Mouse (Mus musculus): ENCODE data around the gene Mark1. TPM values are rescaled to one million over a fixed set of nuclear protein-coding genes. Genes with fewer than 3 reads are reported as not detected.

The Mark1 gene
- polyA plus RNA-seq, 1 experiment: not detected

- Histone ChIP-seq H3K79me3 (ENCODE audit: low read depth) (no peaks in the 10 kb centered on the region), H3K27me3 (ENCODE audit: control insufficient read depth, insufficient read depth, insufficient read length) (peaks cover 3% of the 10 kb centered on the region), H3ac (ENCODE audit: control insufficient read depth, insufficient read length, low read depth) (no peak overlapping the region), H3K79me2 (ENCODE audit: control insufficient read depth, insufficient read depth) (no peaks in the 10 kb centered on the region), H3K36me3 (ENCODE audit: control insufficient read depth, insufficient read depth) (no peaks in the 10 kb centered on the region), H3K4me3 (ENCODE audit: insufficient read depth, poor library complexity, severe bottlenecking) (no peak overlapping the region)
- TF ChIP-seq CEBPB (IDR thresholded peaks at IDR 0.05; ENCODE audit: low read depth): no peak
- TF ChIP-seq MYOD1 (IDR thresholded peaks at IDR 0.05; ENCODE audit: control insufficient read depth, insufficient read length, low read depth): no peak
- TF ChIP-seq USF1 (IDR thresholded peaks at IDR 0.05; ENCODE audit: low read depth): no peak
- no peak for TF ChIP-seq MYOG (IDR thresholded peaks at IDR 0.05; ENCODE audit: control insufficient read depth, extremely low read depth, insufficient read length)
- TF ChIP-seq FOSL1 (IDR thresholded peaks at IDR 0.05; ENCODE audit: insufficient read depth, low read length, poor library complexity, severe bottlenecking): no peak
- TF ChIP-seq CTCF (IDR thresholded peaks at IDR 0.05; ENCODE audit: control insufficient read depth, insufficient read depth, insufficient read length): no peak
- TF ChIP-seq MAX (IDR thresholded peaks at IDR 0.05): no peak
These were observed 63.4 kb downstream of the Mark1 start for GRCm38 (mm10) chr1:184935980-184936379.

DNA sequence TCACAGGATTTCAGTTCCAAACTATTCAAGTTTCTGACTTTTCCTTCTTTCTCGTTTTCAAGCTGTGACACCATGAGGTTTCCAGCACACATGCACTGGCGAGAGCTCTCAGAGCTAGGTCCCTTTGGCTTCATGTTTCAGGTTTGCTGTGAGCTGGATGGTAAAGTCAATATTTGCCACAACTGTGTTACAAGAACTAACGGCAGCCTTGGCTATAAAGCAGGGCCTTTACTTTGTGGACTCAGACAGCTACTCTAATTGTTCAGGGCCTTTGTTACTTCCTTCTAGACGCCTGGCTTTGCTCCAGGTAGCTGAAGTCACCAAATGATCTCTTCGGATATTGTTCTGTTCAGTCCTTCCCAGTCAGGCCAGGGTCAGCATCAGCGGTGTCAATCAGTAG, 63.9 kb downstream of the Mark1 start:
- Histone ChIP-seq H3K27me3 (ENCODE audit: control insufficient read depth, insufficient read depth, insufficient read length) (no peaks in the 10 kb centered on the region), H3K4me3 (ENCODE audit: insufficient read depth, poor library complexity, severe bottlenecking) (no peak overlapping the region), H3K79me2 (ENCODE audit: control insufficient read depth, insufficient read depth) (no peaks in the 10 kb centered on the region), H3ac (ENCODE audit: control insufficient read depth, insufficient read length, low read depth) (no peak overlapping the region), H3K36me3 (ENCODE audit: control insufficient read depth, insufficient read depth) (no peaks in the 10 kb centered on the region), H3K79me3 (ENCODE audit: low read depth) (no peaks in the 10 kb centered on the region)
- TF ChIP-seq CEBPB (IDR thresholded peaks at IDR 0.05; ENCODE audit: low read depth): no peak
- no peak for TF ChIP-seq MYOD1 (IDR thresholded peaks at IDR 0.05; ENCODE audit: control insufficient read depth, insufficient read length, low read depth)
- TF ChIP-seq MAX (IDR thresholded peaks at IDR 0.05): no peak
- no peak for TF ChIP-seq USF1 (IDR thresholded peaks at IDR 0.05; ENCODE audit: low read depth)

GRCm38 (mm10) chr1:184931097-184931496, 68.3 kb downstream of the Mark1 start:
- TF ChIP-seq MYOG (IDR thresholded peaks at IDR 0.05; ENCODE audit: control insufficient read depth, extremely low read depth, insufficient read length) (no peak), USF1 (IDR thresholded peaks at IDR 0.05; ENCODE audit: low read depth) (no peak), MYOD1 (IDR thresholded peaks at IDR 0.05; ENCODE audit: control insufficient read depth, insufficient read length, low read depth) (no peak), CTCF (IDR thresholded peaks at IDR 0.05; ENCODE audit: control insufficient read depth, insufficient read depth, insufficient read length) (no peak), CEBPB (IDR thresholded peaks at IDR 0.05; ENCODE audit: low read depth) (no peak), FOSL1 (IDR thresholded peaks at IDR 0.05; ENCODE audit: insufficient read depth, low read length, poor library complexity, severe bottlenecking) (no peak)
- H3K27me3 ChIP-seq (ENCODE audit: control insufficient read depth, insufficient read depth, insufficient read length): no peaks in the 10 kb centered on the region
- H3ac ChIP-seq (ENCODE audit: control insufficient read depth, insufficient read length, low read depth): no peak overlapping the region
- no peaks in the 10 kb centered on the region for H3K79me3 ChIP-seq (ENCODE audit: low read depth)
- H3K4me3 ChIP-seq (ENCODE audit: insufficient read depth, poor library complexity, severe bottlenecking): no peak overlapping the region
- H3K79me2 ChIP-seq (ENCODE audit: control insufficient read depth, insufficient read depth): no peaks in the 10 kb centered on the region
- no peaks in the 10 kb centered on the region for H3K36me3 ChIP-seq (ENCODE audit: control insufficient read depth, insufficient read depth)

- Histone ChIP-seq H3ac (ENCODE audit: control insufficient read depth, insufficient read length, low read depth) (no peak overlapping the region), H3K36me3 (ENCODE audit: control insufficient read depth, insufficient read depth) (no peaks in the 10 kb centered on the region), H3K27me3 (ENCODE audit: control insufficient read depth, insufficient read depth, insufficient read length) (no peaks in the 10 kb centered on the region), H3K79me2 (ENCODE audit: control insufficient read depth, insufficient read depth) (no peaks in the 10 kb centered on the region), H3K79me3 (ENCODE audit: low read depth) (no peaks in the 10 kb centered on the region), H3K4me3 (ENCODE audit: insufficient read depth, poor library complexity, severe bottlenecking) (no peak overlapping the region)
- TF ChIP-seq CEBPB (IDR thresholded peaks at IDR 0.05; ENCODE audit: low read depth) (no peak), CTCF (IDR thresholded peaks at IDR 0.05; ENCODE audit: control insufficient read depth, insufficient read depth, insufficient read length) (no peak), MAX (IDR thresholded peaks at IDR 0.05) (no peak), MYOD1 (IDR thresholded peaks at IDR 0.05; ENCODE audit: control insufficient read depth, insufficient read length, low read depth) (no peak), USF1 (IDR thresholded peaks at IDR 0.05; ENCODE audit: low read depth) (no peak), FOSL1 (IDR thresholded peaks at IDR 0.05; ENCODE audit: insufficient read depth, low read length, poor library complexity, severe bottlenecking) (no peak), MYOG (IDR thresholded peaks at IDR 0.05; ENCODE audit: control insufficient read depth, extremely low read depth, insufficient read length) (no peak)
These were observed 71.0 kb downstream of the Mark1 start for GRCm38 (mm10) chr1:184928382-184928781.

DNA sequence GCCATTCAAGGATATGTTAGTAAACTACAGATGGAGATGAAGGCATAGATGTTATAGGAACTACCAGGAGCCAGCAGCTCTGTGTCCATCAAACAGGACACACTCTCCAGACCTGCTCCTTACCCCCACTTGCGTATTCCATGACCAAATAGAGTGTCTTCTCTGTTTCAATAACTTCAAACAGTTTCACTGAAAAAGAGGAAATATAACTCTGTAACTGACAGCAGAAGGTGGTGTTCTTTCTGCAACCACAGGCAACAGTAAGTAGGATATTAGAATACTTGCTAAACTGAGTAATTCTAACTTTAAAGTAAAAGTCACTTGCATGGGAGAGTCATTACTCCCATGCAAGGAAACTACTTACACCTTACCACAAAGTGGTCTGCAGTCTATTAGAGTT, 71.5 kb downstream of the Mark1 start:
- no peak overlapping the region for H3ac ChIP-seq (ENCODE audit: control insufficient read depth, insufficient read length, low read depth)
- H3K4me3 ChIP-seq (ENCODE audit: insufficient read depth, poor library complexity, severe bottlenecking): no peak overlapping the region
- H3K36me3 ChIP-seq (ENCODE audit: control insufficient read depth, insufficient read depth): no peaks in the 10 kb centered on the region
- no peaks in the 10 kb centered on the region for H3K79me2 ChIP-seq (ENCODE audit: control insufficient read depth, insufficient read depth)
- TF ChIP-seq FOSL1 (IDR thresholded peaks at IDR 0.05; ENCODE audit: insufficient read depth, low read length, poor library complexity, severe bottlenecking): no peak
- no peak for TF ChIP-seq MAX (IDR thresholded peaks at IDR 0.05)
- no peak for TF ChIP-seq USF1 (IDR thresholded peaks at IDR 0.05; ENCODE audit: low read depth)
- TF ChIP-seq CEBPB (IDR thresholded peaks at IDR 0.05; ENCODE audit: low read depth): no peak
- no peak for TF ChIP-seq MYOG (IDR thresholded peaks at IDR 0.05; ENCODE audit: control insufficient read depth, extremely low read depth, insufficient read length)
- TF ChIP-seq CTCF (IDR thresholded peaks at IDR 0.05; ENCODE audit: control insufficient read depth, insufficient read depth, insufficient read length): no peak
- no peaks in the 10 kb centered on the region for H3K79me3 ChIP-seq (ENCODE audit: low read depth)
- H3K27me3 ChIP-seq (ENCODE audit: control insufficient read depth, insufficient read depth, insufficient read length): no peaks in the 10 kb centered on the region

DNA sequence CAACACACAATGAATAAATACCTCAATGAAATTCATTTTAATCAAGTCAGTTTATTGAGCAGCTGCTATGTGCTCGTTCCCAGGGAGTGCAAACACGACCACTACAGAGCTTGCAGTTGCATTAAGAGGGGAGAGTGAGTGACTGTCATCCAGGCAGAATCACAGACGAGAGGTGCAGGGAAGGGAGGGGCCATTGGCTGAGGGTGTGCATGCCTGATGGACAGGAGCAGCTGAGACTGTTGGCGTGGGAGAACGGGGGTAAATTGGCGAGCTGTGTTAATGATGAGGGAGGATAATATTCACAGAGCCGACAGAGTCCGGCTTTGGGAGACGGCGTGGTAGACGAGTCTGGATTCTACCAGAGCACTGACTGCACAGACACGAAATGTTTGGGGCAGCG, 76.5 kb downstream of the Mark1 start:
- H3K27me3 ChIP-seq (ENCODE audit: control insufficient read depth, insufficient read depth, insufficient read length): no peaks in the 10 kb centered on the region
- no peaks in the 10 kb centered on the region for H3K79me2 ChIP-seq (ENCODE audit: control insufficient read depth, insufficient read depth)
- H3ac ChIP-seq (ENCODE audit: control insufficient read depth, insufficient read length, low read depth): no peak overlapping the region
- TF ChIP-seq MYOD1 (IDR thresholded peaks at IDR 0.05; ENCODE audit: control insufficient read depth, insufficient read length, low read depth) (peak; percentile 99), CTCF (IDR thresholded peaks at IDR 0.05; ENCODE audit: control insufficient read depth, insufficient read depth, insufficient read length) (no peak), MYOG (IDR thresholded peaks at IDR 0.05; ENCODE audit: control insufficient read depth, extremely low read depth, insufficient read length) (no peak), FOSL1 (IDR thresholded peaks at IDR 0.05; ENCODE audit: insufficient read depth, low read length, poor library complexity, severe bottlenecking) (no peak), MAX (IDR thresholded peaks at IDR 0.05) (no peak), CEBPB (IDR thresholded peaks at IDR 0.05; ENCODE audit: low read depth) (no peak), USF1 (IDR thresholded peaks at IDR 0.05; ENCODE audit: low read depth) (no peak)
- no peak overlapping the region for H3K4me3 ChIP-seq (ENCODE audit: insufficient read depth, poor library complexity, severe bottlenecking)
- H3K79me3 ChIP-seq (ENCODE audit: low read depth): no peaks in the 10 kb centered on the region
- no peaks in the 10 kb centered on the region for H3K36me3 ChIP-seq (ENCODE audit: control insufficient read depth, insufficient read depth)

Measured in C2C12 (cell line).